Mouse (Mus musculus): ENCODE results near the gene Dedd2. TPM values are rescaled to one million over a fixed set of nuclear protein-coding genes. Genes with fewer than 3 reads are reported as not detected.

Gene Dedd2
- polyA plus RNA-seq (2014; fragmentation: Nextera tagmentation; extraction: Ambion mirVana): 7.5 and 8.7 TPM in 2 replicates

GRCm38 (mm10) chr7:25220457-25221101 lies at the start of gene Dedd2:
Gene Dedd2 (minus strand): TSS chr7:25220615.
- H3K9ac ChIP-seq (replicated peaks; ENCODE audit: low read depth, low read length): peak within 1 kb of the TSS; percentile 45

DNA sequence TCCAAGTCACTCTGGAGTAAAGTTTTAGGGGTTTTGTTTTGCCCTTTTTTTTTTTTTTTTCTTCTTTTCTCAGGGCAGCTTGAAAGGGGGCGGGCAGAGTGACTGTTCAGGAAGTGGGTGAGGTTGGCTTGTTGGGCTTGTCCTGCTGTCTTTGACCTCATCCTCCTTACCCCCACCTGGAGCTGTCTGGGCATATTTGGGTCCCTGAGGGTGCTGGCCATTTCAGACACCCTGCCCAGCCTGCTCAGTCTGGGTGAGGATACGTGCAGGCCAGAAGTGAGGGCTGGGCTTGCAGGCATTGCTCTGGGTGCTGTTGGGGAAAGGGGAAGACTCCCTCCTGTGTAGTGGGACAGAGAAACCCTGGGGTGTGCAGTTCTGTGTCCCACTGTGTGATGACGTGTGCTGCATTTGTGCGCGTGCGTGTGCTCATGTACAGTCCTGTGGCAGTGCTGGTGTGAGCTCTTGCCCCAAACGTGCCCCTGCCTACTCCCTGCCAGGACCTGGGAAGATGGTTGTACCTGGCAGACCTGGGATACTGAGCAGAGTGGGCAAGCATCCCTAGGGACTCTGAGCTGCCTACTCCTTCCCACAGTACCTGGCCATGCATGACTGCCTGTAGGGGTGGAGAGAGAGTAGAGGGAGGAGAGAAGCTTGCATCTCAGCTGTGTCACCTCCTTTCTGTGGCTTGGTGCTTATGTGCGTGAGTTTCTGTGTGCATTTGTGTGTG lies 49.3 kb upstream of the Dedd2 start:
- 82% methylated on average over 8 of the region's 8 CpGs for WGBS
- Histone ChIP-seq H3K4me3 (ENCODE audit: low read depth, low read length) (0 out of 2 replicates have a peak overlapping the region, but pooled peaks have one; percentile 81), H3K9ac (replicated peaks; ENCODE audit: low read depth, low read length) (no peak overlapping the region), H3K36me3 (ENCODE audit: control insufficient read depth, insufficient read depth, low read length) (peaks cover 17% of the 10 kb centered on the region), H3K4me1 (ENCODE audit: control insufficient read depth, insufficient read depth, low read length) (peaks cover 12% of the 10 kb centered on the region), H3K4me2 (replicated peaks; ENCODE audit: low read depth, low read length) (peak overlapping the region; percentile 75), H3K9me3 (ENCODE audit: control insufficient read depth, low read depth, low read length) (no peaks in the 10 kb centered on the region), H3K27ac (ENCODE audit: low read length) (no peak overlapping the region; the same call in 1 of the 2 replicates), H3K27me3 (ENCODE audit: control insufficient read depth, insufficient read depth, low read length) (no peaks in the 10 kb centered on the region)
- ATAC-seq (ENCODE audit: insufficient number of reproducible peaks, insufficient read depth, low FRiP score, low read depth): no peak

More at GRCm38 (mm10) chr7:25220457-25221101, at the start of gene Dedd2:
- Histone ChIP-seq H3K4me3 (ENCODE audit: low read depth, low read length) (peak within 1 kb of the TSS; percentile 52), H3K9me3 (ENCODE audit: control insufficient read depth, low read depth, low read length) (no peaks in the 10 kb centered on the region), H3K4me2 (replicated peaks; ENCODE audit: low read depth, low read length) (peak within 1 kb of the TSS; percentile 87), H3K27me3 (ENCODE audit: control insufficient read depth, insufficient read depth, low read length) (no peaks in the 10 kb centered on the region), H3K4me1 (ENCODE audit: control insufficient read depth, insufficient read depth, low read length) (peaks cover 25% of the 10 kb centered on the region), H3K27ac (ENCODE audit: low read length) (peak within 1 kb of the TSS; percentile 87), H3K36me3 (ENCODE audit: control insufficient read depth, insufficient read depth, low read length) (peaks cover 7% of the 10 kb centered on the region)
- no peak for ATAC-seq (ENCODE audit: insufficient number of reproducible peaks, insufficient read depth, low FRiP score, low read depth)
- 6% methylated on average over 20 of the region's 20 CpGs for WGBS

- H3K9me3 ChIP-seq (ENCODE audit: control insufficient read depth, low read depth, low read length): no peaks in the 10 kb centered on the region
- H3K4me2 ChIP-seq (replicated peaks; ENCODE audit: low read depth, low read length): peak overlapping the region; percentile 75
- H3K27ac ChIP-seq (ENCODE audit: low read length): peak overlapping the region; percentile 39; the same call in 1 of the 2 replicates
- H3K4me3 ChIP-seq (ENCODE audit: low read depth, low read length): peak overlapping the region; percentile 81
- H3K36me3 ChIP-seq (ENCODE audit: control insufficient read depth, insufficient read depth, low read length): peaks cover 17% of the 10 kb centered on the region
- peak overlapping the region; percentile 69 for H3K9ac ChIP-seq (replicated peaks; ENCODE audit: low read depth, low read length)
- peaks cover 12% of the 10 kb centered on the region for H3K4me1 ChIP-seq (ENCODE audit: control insufficient read depth, insufficient read depth, low read length)
- H3K27me3 ChIP-seq (ENCODE audit: control insufficient read depth, insufficient read depth, low read length): no peaks in the 10 kb centered on the region
- ATAC-seq (ENCODE audit: insufficient number of reproducible peaks, insufficient read depth, low FRiP score, low read depth): no peak
- 35% methylated on average over 4 of the region's 4 CpGs for WGBS
These were observed 48.6 kb upstream of the Dedd2 start for GRCm38 (mm10) chr7:25269029-25269428.

DNA sequence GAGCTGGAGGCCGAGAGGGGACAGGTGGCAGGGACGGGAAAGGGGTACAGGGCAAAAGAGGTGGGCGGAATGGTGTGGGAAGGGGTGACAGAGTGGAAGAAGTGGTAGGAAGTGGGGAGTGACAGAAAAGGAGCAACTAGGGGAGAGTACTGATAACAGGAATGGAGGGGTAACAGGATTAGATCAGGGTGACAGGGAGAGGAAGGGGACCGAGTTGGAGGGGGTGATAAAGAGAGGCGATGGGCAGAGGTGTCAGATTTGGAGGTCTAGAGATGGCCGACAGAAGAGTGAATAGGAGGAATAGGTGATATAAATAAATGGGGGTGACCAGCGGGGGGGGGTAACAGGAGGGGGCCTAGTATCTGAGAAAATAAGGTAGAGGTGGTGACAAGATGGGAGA lies 48.2 kb upstream of the Dedd2 start:
- Histone ChIP-seq H3K36me3 (ENCODE audit: control insufficient read depth, insufficient read depth, low read length) (peaks cover 16% of the 10 kb centered on the region), H3K9ac (replicated peaks; ENCODE audit: low read depth, low read length) (peak overlapping the region; percentile 69), H3K27ac (ENCODE audit: low read length) (peak overlapping the region; percentile 74; the same call in 1 of the 2 replicates), H3K27me3 (ENCODE audit: control insufficient read depth, insufficient read depth, low read length) (no peaks in the 10 kb centered on the region), H3K9me3 (ENCODE audit: control insufficient read depth, low read depth, low read length) (no peaks in the 10 kb centered on the region), H3K4me3 (ENCODE audit: low read depth, low read length) (peak overlapping the region; percentile 81), H3K4me2 (replicated peaks; ENCODE audit: low read depth, low read length) (peak overlapping the region; percentile 75), H3K4me1 (ENCODE audit: control insufficient read depth, insufficient read depth, low read length) (peaks cover 12% of the 10 kb centered on the region)
- no peak for ATAC-seq (ENCODE audit: insufficient number of reproducible peaks, insufficient read depth, low FRiP score, low read depth)
- 3% methylated on average over 7 of the region's 7 CpGs for WGBS

- under 1% methylated on average over 33 of the region's 33 CpGs for WGBS
- ATAC-seq (ENCODE audit: insufficient number of reproducible peaks, insufficient read depth, low FRiP score, low read depth): peak; percentile 94
- H3K4me1 ChIP-seq (ENCODE audit: control insufficient read depth, insufficient read depth, low read length): peaks cover 12% of the 10 kb centered on the region
- H3K27me3 ChIP-seq (ENCODE audit: control insufficient read depth, insufficient read depth, low read length): no peaks in the 10 kb centered on the region
- H3K4me3 ChIP-seq (ENCODE audit: low read depth, low read length): peak overlapping the region; percentile 81
- peaks cover 12% of the 10 kb centered on the region for H3K36me3 ChIP-seq (ENCODE audit: control insufficient read depth, insufficient read depth, low read length)
- peak overlapping the region; percentile 86 for H3K27ac ChIP-seq (ENCODE audit: low read length)
- H3K9me3 ChIP-seq (ENCODE audit: control insufficient read depth, low read depth, low read length): no peaks in the 10 kb centered on the region
- H3K9ac ChIP-seq (replicated peaks; ENCODE audit: low read depth, low read length): peak overlapping the region; percentile 69
- peak overlapping the region; percentile 75 for H3K4me2 ChIP-seq (replicated peaks; ENCODE audit: low read depth, low read length)
These were observed 47.5 kb upstream of the Dedd2 start for GRCm38 (mm10) chr7:25267751-25268463.

DNA sequence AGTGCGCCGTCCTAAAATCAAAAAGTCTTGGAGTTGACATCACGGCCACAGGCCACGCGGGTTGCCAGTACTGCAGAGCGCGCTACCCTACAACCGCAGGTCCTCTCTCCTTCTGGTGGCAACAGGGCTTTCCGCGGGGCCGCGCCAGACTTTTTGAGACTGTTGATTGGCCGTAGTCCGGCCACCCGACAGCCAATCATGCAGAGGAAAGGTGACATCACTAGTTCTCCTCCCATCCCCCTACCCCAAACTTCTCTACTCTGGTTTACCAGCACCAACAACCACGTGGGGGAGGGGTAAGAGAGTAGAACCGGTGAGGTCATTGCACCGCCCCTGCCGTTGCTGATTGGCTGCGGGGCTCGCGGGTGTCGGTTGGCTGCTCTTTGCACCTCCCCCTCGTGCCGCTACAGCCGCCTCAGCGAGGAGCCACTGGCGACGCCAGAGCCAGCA lies 46.9 kb upstream of the Dedd2 start, which contains the start of gene Cic:
Gene Cic, plus strand, starts transcription at position 404 of the 450 bp plus-strand sequence.
- H3K27ac ChIP-seq (ENCODE audit: low read length): peak within 1 kb of the TSS; percentile 86
- H3K4me3 ChIP-seq (ENCODE audit: low read depth, low read length): peak within 1 kb of the TSS; percentile 81
- peaks cover 8% of the 10 kb centered on the region for H3K36me3 ChIP-seq (ENCODE audit: control insufficient read depth, insufficient read depth, low read length)
- peak; percentile 89 for ATAC-seq (ENCODE audit: insufficient number of reproducible peaks, insufficient read depth, low FRiP score, low read depth)
- peaks cover 12% of the 10 kb centered on the region for H3K4me1 ChIP-seq (ENCODE audit: control insufficient read depth, insufficient read depth, low read length)
- H3K4me2 ChIP-seq (replicated peaks; ENCODE audit: low read depth, low read length): peak within 1 kb of the TSS; percentile 75
- peak within 1 kb of the TSS; percentile 69 for H3K9ac ChIP-seq (replicated peaks; ENCODE audit: low read depth, low read length)
- WGBS: 0% methylated on average over 29 of the region's 29 CpGs
- H3K27me3 ChIP-seq (ENCODE audit: control insufficient read depth, insufficient read depth, low read length): no peaks in the 10 kb centered on the region
- no peaks in the 10 kb centered on the region for H3K9me3 ChIP-seq (ENCODE audit: control insufficient read depth, low read depth, low read length)

- H3K9ac ChIP-seq (replicated peaks; ENCODE audit: low read depth, low read length): no peak overlapping the region
- peak overlapping the region; percentile 54; the same call in 1 of the 2 replicates for H3K4me2 ChIP-seq (replicated peaks; ENCODE audit: low read depth, low read length)
- H3K36me3 ChIP-seq (ENCODE audit: control insufficient read depth, insufficient read depth, low read length): peaks cover under 1% of the 10 kb centered on the region; the same call in 1 of the 2 replicates
- 0 out of 2 replicates have a peak overlapping the region, but pooled peaks have one; percentile 81 for H3K4me3 ChIP-seq (ENCODE audit: low read depth, low read length)
- no peak overlapping the region for H3K27ac ChIP-seq (ENCODE audit: low read length)
- 82% methylated on average over 8 of the region's 8 CpGs for WGBS
- H3K9me3 ChIP-seq (ENCODE audit: control insufficient read depth, low read depth, low read length): no peaks in the 10 kb centered on the region
- ATAC-seq (ENCODE audit: insufficient number of reproducible peaks, insufficient read depth, low FRiP score, low read depth): no peak
- peaks cover 12% of the 10 kb centered on the region for H3K4me1 ChIP-seq (ENCODE audit: control insufficient read depth, insufficient read depth, low read length)
- H3K27me3 ChIP-seq (ENCODE audit: control insufficient read depth, insufficient read depth, low read length): no peaks in the 10 kb centered on the region
These were observed 46.0 kb upstream of the Dedd2 start for GRCm38 (mm10) chr7:25266180-25266962.
